Mouse (Mus musculus): ENCODE results near the gene Fcor. TPM values are rescaled to one million over a fixed set of nuclear protein-coding genes. Genes with fewer than 3 reads are reported as not detected.

Fcor gene
- polyA plus RNA-seq, 1 experiment: 15.5 TPM

DNA sequence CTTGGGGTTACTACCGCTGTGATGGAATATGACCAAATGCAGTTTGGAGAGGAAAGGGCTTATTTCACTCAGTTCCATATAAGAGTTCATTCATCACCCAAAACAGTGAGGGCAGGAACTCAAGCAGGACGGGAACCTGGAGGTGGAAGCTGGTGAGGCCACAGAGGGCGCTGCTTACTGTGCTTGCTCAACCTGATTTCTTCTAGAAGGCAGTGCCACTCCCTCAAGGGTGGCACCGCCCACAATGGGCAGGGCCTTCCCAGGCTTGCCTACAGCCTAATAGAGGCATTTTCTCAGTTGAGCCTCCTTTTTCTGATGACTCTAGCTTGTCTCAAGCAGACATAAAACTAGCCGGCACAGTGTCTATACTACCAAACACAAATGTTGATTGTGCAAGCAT, 26.4 kb downstream of the Fcor start:
- Histone ChIP-seq H3K27me3 (replicated peaks; ENCODE audit: control insufficient read depth, insufficient read depth, low read length) (no peaks in the 10 kb centered on the region), H3K36me3 (ENCODE audit: control insufficient read depth, insufficient read depth, low read length) (no peaks in the 10 kb centered on the region), H3K27ac (ENCODE audit: insufficient read depth, low read depth, low read length) (no peak overlapping the region), H3K4me3 (ENCODE audit: insufficient read depth, low read depth, low read length) (no peak overlapping the region), H3K4me1 (ENCODE audit: control insufficient read depth, insufficient read depth, low read length) (no peaks in the 10 kb centered on the region)
- DNase-seq: peak; percentile 67
- TF ChIP-seq CTCF (conservative IDR thresholded peaks at IDR 0.05; ENCODE audit: insufficient read depth, insufficient read length, low read depth, low read length) (peak; percentile 46), POLR2A (IDR thresholded peaks at IDR 0.05; ENCODE audit: low read depth, low read length) (no peak)
- WGBS: 21% methylated on average over 5 of the region's 5 CpGs

DNA sequence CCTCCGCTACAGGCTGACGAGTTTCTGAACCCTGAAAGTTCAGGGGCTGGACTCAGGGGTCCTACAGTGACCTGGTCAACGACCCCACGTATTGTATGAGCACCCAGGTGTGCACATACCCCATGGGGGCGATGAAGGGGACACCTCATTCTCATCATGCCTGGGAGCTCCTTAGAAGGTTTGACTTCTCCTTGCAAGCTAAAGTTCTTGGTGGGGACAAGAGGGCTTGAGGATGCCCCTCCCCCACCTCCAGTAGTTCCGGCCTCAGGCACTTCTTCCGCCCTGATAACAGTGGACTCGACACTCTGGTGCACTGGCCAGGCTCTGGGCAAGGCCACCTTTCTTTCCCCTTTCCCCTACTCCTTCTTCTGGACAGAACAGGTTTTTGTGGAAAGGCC, 40.7 kb downstream of the Fcor start:
- H3K27ac ChIP-seq (ENCODE audit: insufficient read depth, low read depth, low read length): peak overlapping the region; percentile 13; the same call in 1 of the 2 replicates
- peak; percentile 27 for DNase-seq
- TF ChIP-seq CTCF (conservative IDR thresholded peaks at IDR 0.05; ENCODE audit: insufficient read depth, insufficient read length, low read depth, low read length) (no peak), POLR2A (IDR thresholded peaks at IDR 0.05; ENCODE audit: low read depth, low read length) (no peak)
- no peaks in the 10 kb centered on the region for H3K27me3 ChIP-seq (replicated peaks; ENCODE audit: control insufficient read depth, insufficient read depth, low read length)
- peak overlapping the region; percentile 73 for H3K4me3 ChIP-seq (ENCODE audit: insufficient read depth, low read depth, low read length)
- H3K4me1 ChIP-seq (ENCODE audit: control insufficient read depth, insufficient read depth, low read length): no peaks in the 10 kb centered on the region
- 8% methylated on average over 8 of the region's 8 CpGs for WGBS
- H3K36me3 ChIP-seq (ENCODE audit: control insufficient read depth, insufficient read depth, low read length): no peaks in the 10 kb centered on the region

DNA sequence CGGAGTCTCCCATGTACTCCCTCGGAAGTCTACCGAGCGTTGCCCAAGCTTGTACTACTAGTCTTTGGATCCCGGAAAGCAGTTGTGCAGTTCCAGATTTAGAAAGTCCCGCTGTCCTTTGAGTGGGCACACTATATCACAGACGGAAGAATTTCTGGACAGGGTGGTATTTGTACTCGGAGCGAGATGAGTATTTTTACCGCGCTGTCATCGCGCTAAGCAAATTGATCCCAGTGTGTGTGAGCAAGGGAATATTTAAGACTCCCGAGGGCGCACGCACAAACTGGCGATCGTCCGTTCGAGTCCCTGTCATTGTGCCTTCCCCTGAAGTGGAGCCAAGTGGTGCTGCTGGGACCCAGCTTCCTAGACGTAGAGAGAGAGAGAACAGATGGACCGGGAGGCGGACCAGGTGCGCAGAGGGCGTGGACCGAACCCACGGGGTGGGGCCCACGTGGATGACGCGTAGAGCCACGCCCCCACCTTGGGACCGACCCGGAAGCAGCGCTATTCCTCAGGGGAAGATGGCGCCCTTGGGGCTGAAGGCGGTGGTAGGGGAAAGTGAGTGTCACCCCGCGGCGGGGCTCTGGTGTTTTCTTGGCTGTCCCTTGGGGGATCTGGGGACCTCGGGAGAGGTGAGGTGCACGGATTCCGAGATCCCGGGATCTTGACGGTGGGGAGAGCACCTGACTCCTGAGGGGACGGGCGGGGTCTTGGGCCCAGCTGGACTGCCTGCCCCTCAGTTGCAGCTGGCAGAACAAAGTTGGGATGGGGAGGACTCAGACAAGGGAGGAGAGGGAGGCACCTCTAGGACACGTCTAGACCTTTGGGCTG, 41.3 kb downstream of the Fcor start, which contains the start of gene Stxbp2:
Gene Stxbp2 (plus strand): TSS at position 309 of the 831 bp plus-strand sequence.
- peak within 1 kb of the TSS; percentile 13; the same call in 1 of the 2 replicates for H3K27ac ChIP-seq (ENCODE audit: insufficient read depth, low read depth, low read length)

DNA sequence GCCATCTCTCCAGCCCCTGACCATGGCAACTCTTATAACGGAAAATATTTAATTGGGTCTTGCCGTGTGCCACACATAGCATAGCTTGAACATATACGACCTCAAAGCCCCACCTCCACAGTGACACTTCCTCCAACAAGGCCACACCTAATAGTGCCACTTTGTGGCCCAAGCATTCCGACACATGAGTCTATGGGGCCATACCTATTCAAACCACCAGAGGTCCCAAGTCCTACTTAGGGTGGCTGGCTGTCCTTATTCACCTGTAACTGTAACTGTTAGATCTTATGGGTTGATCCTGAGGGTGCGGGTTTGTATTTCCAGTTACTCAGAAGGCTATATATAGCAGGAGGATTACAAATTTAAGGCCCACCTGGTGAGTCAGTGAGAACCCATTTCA, 44.1 kb downstream of the Fcor start:
- Histone ChIP-seq H3K27me3 (replicated peaks; ENCODE audit: control insufficient read depth, insufficient read depth, low read length) (no peaks in the 10 kb centered on the region), H3K4me1 (ENCODE audit: control insufficient read depth, insufficient read depth, low read length) (no peaks in the 10 kb centered on the region), H3K36me3 (ENCODE audit: control insufficient read depth, insufficient read depth, low read length) (no peaks in the 10 kb centered on the region), H3K27ac (ENCODE audit: insufficient read depth, low read depth, low read length) (no peak overlapping the region), H3K4me3 (ENCODE audit: insufficient read depth, low read depth, low read length) (no peak overlapping the region)
- 20% methylated on average over 5 of the region's 5 CpGs for WGBS
- no peak for TF ChIP-seq POLR2A (IDR thresholded peaks at IDR 0.05; ENCODE audit: low read depth, low read length)
- TF ChIP-seq CTCF (conservative IDR thresholded peaks at IDR 0.05; ENCODE audit: insufficient read depth, insufficient read length, low read depth, low read length): peak; percentile 56
- peak; percentile 65 for DNase-seq

More for the DNA sequence above, 41.3 kb downstream of the Fcor start, which contains the start of gene Stxbp2:
- peak within 1 kb of the TSS; percentile 73 for H3K4me3 ChIP-seq (ENCODE audit: insufficient read depth, low read depth, low read length)
- DNase-seq: peak; percentile 91
- WGBS: 4% methylated on average over 47 of the region's 47 CpGs
- H3K36me3 ChIP-seq (ENCODE audit: control insufficient read depth, insufficient read depth, low read length): no peaks in the 10 kb centered on the region
- TF ChIP-seq CTCF (conservative IDR thresholded peaks at IDR 0.05; ENCODE audit: insufficient read depth, insufficient read length, low read depth, low read length) (no peak), POLR2A (IDR thresholded peaks at IDR 0.05; ENCODE audit: low read depth, low read length) (peak; percentile 61)
- no peaks in the 10 kb centered on the region for H3K27me3 ChIP-seq (replicated peaks; ENCODE audit: control insufficient read depth, insufficient read depth, low read length)
- no peaks in the 10 kb centered on the region for H3K4me1 ChIP-seq (ENCODE audit: control insufficient read depth, insufficient read depth, low read length)

DNA sequence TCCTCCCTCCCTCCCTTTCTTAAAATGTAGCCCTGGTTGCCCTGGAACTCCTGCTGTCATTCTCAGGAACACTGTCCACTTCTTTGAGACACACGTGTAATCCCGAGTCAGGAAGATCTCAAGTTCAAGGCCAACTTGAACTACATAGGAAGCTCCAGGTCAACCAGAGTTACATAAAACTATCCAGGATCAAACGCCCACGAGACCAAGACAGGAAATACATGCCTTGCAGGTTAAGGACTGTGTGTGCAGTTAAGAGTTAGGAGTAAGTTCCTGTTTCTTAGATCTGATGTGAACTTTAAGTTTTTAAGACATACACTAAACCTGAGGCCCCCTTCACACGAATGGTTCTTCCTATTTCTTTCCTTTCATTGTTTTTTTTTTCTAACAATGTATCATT, 45.2 kb downstream of the Fcor start:
- DNase-seq: no peak
- Histone ChIP-seq H3K27me3 (replicated peaks; ENCODE audit: control insufficient read depth, insufficient read depth, low read length) (no peaks in the 10 kb centered on the region), H3K36me3 (ENCODE audit: control insufficient read depth, insufficient read depth, low read length) (no peaks in the 10 kb centered on the region), H3K4me1 (ENCODE audit: control insufficient read depth, insufficient read depth, low read length) (0 out of 2 replicates have a peak, but pooled peaks cover 5% of the 10 kb centered on the region), H3K27ac (ENCODE audit: insufficient read depth, low read depth, low read length) (no peak overlapping the region), H3K4me3 (ENCODE audit: insufficient read depth, low read depth, low read length) (no peak overlapping the region)
- TF ChIP-seq POLR2A (IDR thresholded peaks at IDR 0.05; ENCODE audit: low read depth, low read length) (no peak), CTCF (conservative IDR thresholded peaks at IDR 0.05; ENCODE audit: insufficient read depth, insufficient read length, low read depth, low read length) (no peak)
- 42% methylated on average over 5 of the region's 5 CpGs for WGBS

DNA sequence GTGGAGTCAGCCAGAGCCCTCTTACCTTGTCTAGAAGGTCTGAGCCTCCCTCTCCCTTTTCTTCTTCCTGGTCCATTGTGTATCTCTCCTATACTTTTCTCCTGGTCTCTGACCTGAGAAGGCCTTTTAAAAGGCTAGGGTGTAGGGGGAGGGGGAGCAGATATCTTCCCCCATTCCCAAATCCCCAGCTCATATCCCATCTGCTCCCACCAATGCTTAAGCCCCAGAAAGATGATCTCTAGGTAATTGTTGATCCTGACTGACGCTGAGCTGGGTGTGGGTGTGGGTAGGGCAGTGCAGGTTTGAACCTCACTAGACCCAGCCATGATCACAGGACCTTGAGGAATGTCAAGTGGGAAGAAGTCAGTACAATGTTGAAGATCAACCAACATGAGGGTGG, 46.7 kb downstream of the Fcor start, which contains the start of gene Pcp2:
Gene Pcp2 (minus strand): TSS at position 101 of the 400 bp plus-strand sequence.
- H3K4me1 ChIP-seq (ENCODE audit: control insufficient read depth, insufficient read depth, low read length): 0 out of 2 replicates have a peak, but pooled peaks cover 7% of the 10 kb centered on the region
- 68% methylated on average over 1 of the region's 1 CpGs for WGBS
- TF ChIP-seq POLR2A (IDR thresholded peaks at IDR 0.05; ENCODE audit: low read depth, low read length) (no peak), CTCF (conservative IDR thresholded peaks at IDR 0.05; ENCODE audit: insufficient read depth, insufficient read length, low read depth, low read length) (no peak)
- no peak within 1 kb of the TSS for H3K4me3 ChIP-seq (ENCODE audit: insufficient read depth, low read depth, low read length)
- H3K36me3 ChIP-seq (ENCODE audit: control insufficient read depth, insufficient read depth, low read length): no peaks in the 10 kb centered on the region
- no peak for DNase-seq
- H3K27ac ChIP-seq (ENCODE audit: insufficient read depth, low read depth, low read length): no peak within 1 kb of the TSS
- no peaks in the 10 kb centered on the region for H3K27me3 ChIP-seq (replicated peaks; ENCODE audit: control insufficient read depth, insufficient read depth, low read length)

DNA sequence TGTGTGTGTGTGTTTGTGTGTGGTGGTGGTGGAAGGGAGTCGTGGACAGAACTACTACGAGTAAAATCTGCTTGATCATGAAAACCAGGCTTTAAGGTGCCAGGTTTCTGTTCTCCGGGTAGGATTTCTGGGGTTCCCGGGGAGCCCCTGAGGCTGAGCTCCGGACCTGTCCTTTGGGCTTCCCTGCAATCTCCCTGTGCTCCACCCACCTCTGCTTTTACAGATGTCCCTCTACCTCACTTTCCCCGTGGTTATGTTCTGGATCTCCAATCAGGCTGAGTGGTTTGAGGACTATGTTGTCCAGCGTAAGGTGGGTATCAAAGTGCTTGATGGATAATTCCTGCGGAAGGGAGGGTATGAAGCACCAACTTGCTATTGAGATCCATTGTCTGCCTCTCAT, 50.0 kb downstream of the Fcor start:
- H3K4me3 ChIP-seq (ENCODE audit: insufficient read depth, low read depth, low read length): peak overlapping the region; percentile 65; the same call in 1 of the 2 replicates
- 61% methylated on average over 8 of the region's 8 CpGs for WGBS
- no peak for TF ChIP-seq CTCF (conservative IDR thresholded peaks at IDR 0.05; ENCODE audit: insufficient read depth, insufficient read length, low read depth, low read length)
- TF ChIP-seq POLR2A (IDR thresholded peaks at IDR 0.05; ENCODE audit: low read depth, low read length): no peak

More for the DNA sequence above, 50.0 kb downstream of the Fcor start:
- no peak overlapping the region for H3K27ac ChIP-seq (ENCODE audit: insufficient read depth, low read depth, low read length)
- no peaks in the 10 kb centered on the region for H3K36me3 ChIP-seq (ENCODE audit: control insufficient read depth, insufficient read depth, low read length)
- H3K4me1 ChIP-seq (ENCODE audit: control insufficient read depth, insufficient read depth, low read length): 0 out of 2 replicates have a peak, but pooled peaks cover 9% of the 10 kb centered on the region
- no peak for DNase-seq
- H3K27me3 ChIP-seq (replicated peaks; ENCODE audit: control insufficient read depth, insufficient read depth, low read length): no peaks in the 10 kb centered on the region
